Mouse (Mus musculus): ENCODE measurements around the gene Olfr853. TPM values are rescaled to one million over a fixed set of nuclear protein-coding genes. Genes with fewer than 3 reads are reported as not detected.

Gene Olfr853
- not detected in 2 replicates for polyA plus RNA-seq (2015; fragmentation: Nextera tagmentation; extraction: Ambion mirVana)

GRCm38 (mm10) chr9:19540976-19541375 lies at the start of gene Olfr853:
Gene Olfr853, minus strand, starts transcription at chr9:19541076.

GRCm38 (mm10) chr9:19582317-19582716 lies 41.4 kb upstream of the Olfr853 start, which contains the start of gene Olfr855:
Gene Olfr855, plus strand, starts transcription at chr9:19582617.

GRCm38 (mm10) chr9:19567282-19567681 lies 26.4 kb upstream of the Olfr853 start, which contains the start of gene Olfr854:
Gene Olfr854, minus strand, starts transcription at chr9:19567382.

GRCm38 (mm10) chr9:19492995-19493394 lies 47.9 kb downstream of the Olfr853 start, which contains the start of gene Olfr851:
Gene Olfr851, plus strand, starts transcription at chr9:19493295.

Other genes with a start within 250 kb of the Olfr853 start
- not detected in 2 replicates for gene Olfr844, start 224.7 kb downstream of the Olfr853 start, polyA plus RNA-seq (2015; fragmentation: Nextera tagmentation; extraction: Ambion mirVana)
- gene Olfr845, start 204.6 kb downstream of the Olfr853 start, polyA plus RNA-seq (2015; fragmentation: Nextera tagmentation; extraction: Ambion mirVana), result not detected in 2 replicates
- not detected in 2 replicates for gene Olfr846, start 177.1 kb downstream of the Olfr853 start, polyA plus RNA-seq (2015; fragmentation: Nextera tagmentation; extraction: Ambion mirVana)
- not detected in 2 replicates for gene Olfr847, start 162.4 kb downstream of the Olfr853 start, polyA plus RNA-seq (2015; fragmentation: Nextera tagmentation; extraction: Ambion mirVana)
- gene Olfr849, start 100.8 kb downstream of the Olfr853 start, polyA plus RNA-seq (2015; fragmentation: Nextera tagmentation; extraction: Ambion mirVana), result not detected in 2 replicates
- gene Olfr850, start 62.8 kb downstream of the Olfr853 start, polyA plus RNA-seq (2015; fragmentation: Nextera tagmentation; extraction: Ambion mirVana), result not detected in 2 replicates
- gene Olfr851, start 47.8 kb downstream of the Olfr853 start, polyA plus RNA-seq (2015; fragmentation: Nextera tagmentation; extraction: Ambion mirVana), result not detected in 2 replicates
- not detected in 2 replicates for gene Olfr854, start 26.3 kb upstream of the Olfr853 start, polyA plus RNA-seq (2015; fragmentation: Nextera tagmentation; extraction: Ambion mirVana)
- gene Olfr855, start 41.5 kb upstream of the Olfr853 start, polyA plus RNA-seq (2015; fragmentation: Nextera tagmentation; extraction: Ambion mirVana), result not detected in 2 replicates
- gene Zfp317, start 81.0 kb upstream of the Olfr853 start, polyA plus RNA-seq (2015; fragmentation: Nextera tagmentation; extraction: Ambion mirVana), result 8.4 and 9.3 TPM in 2 replicates
- not detected in 2 replicates for gene Olfr857, start 168.4 kb upstream of the Olfr853 start, polyA plus RNA-seq (2015; fragmentation: Nextera tagmentation; extraction: Ambion mirVana)
- gene Olfr58, start 239.2 kb upstream of the Olfr853 start, polyA plus RNA-seq (2015; fragmentation: Nextera tagmentation; extraction: Ambion mirVana), result not detected in 2 replicates